ENCODE assay signal across 8 mouse cellular contexts in genomic region chr3:100998904-100999340, GRCm38 (mm10). TPM values are rescaled to one million over a fixed set of nuclear protein-coding genes. Genes with fewer than 3 reads are reported as not detected.
DNase-seq lines count a peak whose midpoint lies in the region; ATAC-seq and TF ChIP-seq lines count a peak whose summit lies in the region.

No protein-coding gene starts in this region.

- no peaks in the 10 kb centered on the region for H3K36me3 ChIP-seq in intestine, embryonic 14.5 days (ENCODE audit: control insufficient read depth, insufficient read depth, low read length)
- no peaks in the 10 kb centered on the region for H3K36me3 ChIP-seq in midbrain, embryonic 11.5 days (ENCODE audit: control insufficient read depth, insufficient read depth, low read length)
- no peaks in the 10 kb centered on the region for H3K36me3 ChIP-seq in spleen, adult 2 months (ENCODE audit: control insufficient read depth, insufficient read depth, low read length)

- 0 out of 2 replicates have a peak, but pooled peaks have one; percentile 23 for ATAC-seq in intestine, embryonic 14.5 days (replicated peaks; ENCODE audit: low FRiP score, low TSS enrichment, low read depth)
- peak; percentile 46; the same call in 1 of the 2 replicates for ATAC-seq in midbrain, embryonic 11.5 days (ENCODE audit: low FRiP score)

- no peak overlapping the region for H3K9ac ChIP-seq in intestine, embryonic 14.5 days (ENCODE audit: low read length)
- no peak overlapping the region for H3K9ac ChIP-seq in midbrain, embryonic 11.5 days (ENCODE audit: low read length)

- H3K4me3 ChIP-seq in gastrocnemius, adult 2 months: no peak overlapping the region
- no peak overlapping the region for H3K4me3 ChIP-seq in intestine, embryonic 14.5 days (ENCODE audit: low read depth, low read length)
- no peak overlapping the region for H3K4me3 ChIP-seq in midbrain, embryonic 11.5 days (ENCODE audit: low read depth, low read length)
- no peak overlapping the region for H3K4me3 ChIP-seq in spleen, adult 2 months (ENCODE audit: extremely low read depth, insufficient read depth, insufficient read length)

- 0 out of 2 replicates have a peak, but pooled peaks cover 3% of the 10 kb centered on the region for H3K4me1 ChIP-seq in intestine, embryonic 14.5 days (replicated peaks; ENCODE audit: control insufficient read depth, insufficient read depth, low read length)
- H3K4me1 ChIP-seq in midbrain, embryonic 11.5 days (ENCODE audit: control insufficient read depth, insufficient read depth, low read length): no peaks in the 10 kb centered on the region
- peaks cover 2% of the 10 kb centered on the region; the same call in 1 of the 2 replicates for H3K4me1 ChIP-seq in spleen, adult 2 months (ENCODE audit: control insufficient read depth, insufficient read depth, insufficient read length)

- H3K9me3 ChIP-seq in intestine, embryonic 14.5 days (ENCODE audit: control insufficient read depth, low read length): no peaks in the 10 kb centered on the region
- H3K9me3 ChIP-seq in midbrain, embryonic 11.5 days (ENCODE audit: control insufficient read depth, low read length): no peaks in the 10 kb centered on the region

- intact Hi-C loops in gastrocnemius, adult 2 months (cut with DNase I): no loop called here
- intact Hi-C loops in left cerebral cortex, postnatal 36 days (cut with DNase I): no loop called here

- no peak overlapping the region for H3K4me2 ChIP-seq in intestine, embryonic 14.5 days (ENCODE audit: low read length)
- no peak overlapping the region for H3K4me2 ChIP-seq in midbrain, embryonic 11.5 days

- peak; percentile 87 for TF ChIP-seq CTCF in gastrocnemius, adult 2 months (IDR thresholded peaks at IDR 0.05)
- TF ChIP-seq CTCF in spleen, adult 2 months (IDR thresholded peaks at IDR 0.05; ENCODE audit: extremely low read depth, insufficient read depth, insufficient read length, insufficient replicate concordance): peak; percentile 62; the same call in 1 of the 2 replicates

- no peak for TF ChIP-seq POLR2A in spleen, adult 2 months (IDR thresholded peaks at IDR 0.05; ENCODE audit: low read depth, low read length)

- H3K27ac ChIP-seq in gastrocnemius, adult 2 months: no peak overlapping the region
- H3K27ac ChIP-seq in intestine, embryonic 14.5 days (ENCODE audit: low read depth): no peak overlapping the region
- no peak overlapping the region for H3K27ac ChIP-seq in midbrain, embryonic 11.5 days (ENCODE audit: low read depth, low read length)
- no peak overlapping the region for H3K27ac ChIP-seq in spleen, adult 2 months (ENCODE audit: insufficient read depth, low read length)

- no peaks in the 10 kb centered on the region for H3K27me3 ChIP-seq in intestine, embryonic 14.5 days (replicated peaks; ENCODE audit: control insufficient read depth, insufficient read depth, low read length)
- no peaks in the 10 kb centered on the region for H3K27me3 ChIP-seq in midbrain, embryonic 11.5 days (ENCODE audit: control insufficient read depth, insufficient read depth, low read length)
- no peaks in the 10 kb centered on the region for H3K27me3 ChIP-seq in spleen, adult 2 months (ENCODE audit: control insufficient read depth, insufficient read depth, low read length)

- WGBS in intestine, embryonic 14.5 days: 23% methylated on average over 6 of the region's 6 CpGs
- WGBS in midbrain, embryonic 11.5 days: 24% methylated on average over 6 of the region's 6 CpGs
- WGBS in spleen, adult 2 months: 30% methylated on average over 6 of the region's 6 CpGs

- DNase-seq in layer of hippocampus, adult 11-12 months (ENCODE audit: low spot score): peak; percentile 85
- no peak for DNase-seq in layer of hippocampus, adult 9-10 months (ENCODE audit: low spot score)
- peak; percentile 52 to 59 for DNase-seq in cerebellum, postnatal 36 days
- DNase-seq in gastrocnemius, adult 2 months: peak; percentile 71
- peak; percentile 77 for DNase-seq in intestine, embryonic 14.5 days (ENCODE audit: low spot score)
- DNase-seq in left cerebral cortex, postnatal 36 days (ENCODE audit: low spot score in 2 of 2): peak; percentile 30 to 37
- DNase-seq in midbrain, embryonic 11.5 days (ENCODE audit: low spot score, missing footprints): peak; percentile 94
- DNase-seq in spleen, adult 2 months (ENCODE audit: low read depth in 1 of 2, low spot score in 2 of 2): peak; percentile 61 to 72

RNA-seq across cellular contexts. Expression of gene Ttf2, which starts 29.5 kb away (rescaled TPM):
- total RNA-seq in gastrocnemius, adult 2 months (2021): 1 to 10 TPM; 2.5 to 3.1 TPM
- 16.2 and 21.5 TPM in 2 replicates for polyA plus RNA-seq in intestine, embryonic 14.5 days (2014; fragmentation: Nextera tagmentation; extraction: Ambion mirVana)
- total RNA-seq in left cerebral cortex, postnatal 36 days (2021): 1 to 10 TPM; 1.4 TPM
- polyA plus RNA-seq in midbrain, embryonic 11.5 days (2014; fragmentation: Nextera tagmentation; extraction: Ambion mirVana): 24.7 and 26.9 TPM in 2 replicates
- polyA plus RNA-seq in spleen, adult 2 months (2012; rRNA removed): 3.1 and 3.3 TPM in 2 replicates

RNA-seq across cellular contexts. Expression of gene Cd101, which starts 30.4 kb away (rescaled TPM):
- total RNA-seq in gastrocnemius, adult 2 months (2021): under 1 TPM; 0.06 to 0.13 TPM
- polyA plus RNA-seq in intestine, embryonic 14.5 days (2014; fragmentation: Nextera tagmentation; extraction: Ambion mirVana): 0.11 and 0.12 TPM in 2 replicates
- total RNA-seq in left cerebral cortex, postnatal 36 days (2021): under 1 TPM; 0.27 to 0.86 TPM
- not detected in 2 replicates for polyA plus RNA-seq in midbrain, embryonic 11.5 days (2014; fragmentation: Nextera tagmentation; extraction: Ambion mirVana)
- polyA plus RNA-seq in spleen, adult 2 months (2012; rRNA removed): 1.9 and 2.8 TPM in 2 replicates
